Mouse (Mus musculus) ZHBTc4 (cell line): ENCODE results near the gene Atf6b.

Experiments used
- DNase-seq: peaks from one replicate; pipeline ENCODE4 v3.0.0-alpha.2; 2011; ENCODE audit warnings: low read depth, low spot score

Atf6b gene

GRCm38 (mm10) chr17:34699575-34700408 lies 52.8 kb downstream of the Atf6b start:
- DNase-seq: no peak

- DNase-seq: no peak
Measured at GRCm38 (mm10) chr17:34700671-34701071, 53.7 kb downstream of the Atf6b start.
